Mouse (Mus musculus): ENCODE results near the gene Nmur2. TPM values are rescaled to one million over a fixed set of nuclear protein-coding genes. Genes with fewer than 3 reads are reported as not detected.

Gene Nmur2
- not detected in 2 replicates for polyA plus RNA-seq (2012; rRNA removed)

GRCm38 (mm10) chr11:56040917-56041316 lies at the start of gene Nmur2:
TSS of gene Nmur2 (minus strand) at chr11:56041010.
- Histone ChIP-seq H3K27ac (ENCODE audit: control insufficient read depth, insufficient read depth, low read depth, low read length) (no peak within 1 kb of the TSS), H3K27me3 (ENCODE audit: control insufficient read depth, insufficient read depth, low read length) (no peaks in the 10 kb centered on the region; the same call in 1 of the 2 replicates), H3K4me3 (ENCODE audit: control insufficient read depth, low read depth, low read length) (no peak within 1 kb of the TSS), H3K4me1 (ENCODE audit: control insufficient read depth, insufficient read depth, low read length) (no peaks in the 10 kb centered on the region; the same call in 1 of the 2 replicates), H3K36me3 (ENCODE audit: control insufficient read depth, insufficient read depth, low read length) (no peaks in the 10 kb centered on the region)
- TF ChIP-seq CTCF (IDR thresholded peaks at IDR 0.05; ENCODE audit: control insufficient read depth, insufficient read depth, insufficient replicate concordance, low read depth, low read length), result no peak

DNA sequence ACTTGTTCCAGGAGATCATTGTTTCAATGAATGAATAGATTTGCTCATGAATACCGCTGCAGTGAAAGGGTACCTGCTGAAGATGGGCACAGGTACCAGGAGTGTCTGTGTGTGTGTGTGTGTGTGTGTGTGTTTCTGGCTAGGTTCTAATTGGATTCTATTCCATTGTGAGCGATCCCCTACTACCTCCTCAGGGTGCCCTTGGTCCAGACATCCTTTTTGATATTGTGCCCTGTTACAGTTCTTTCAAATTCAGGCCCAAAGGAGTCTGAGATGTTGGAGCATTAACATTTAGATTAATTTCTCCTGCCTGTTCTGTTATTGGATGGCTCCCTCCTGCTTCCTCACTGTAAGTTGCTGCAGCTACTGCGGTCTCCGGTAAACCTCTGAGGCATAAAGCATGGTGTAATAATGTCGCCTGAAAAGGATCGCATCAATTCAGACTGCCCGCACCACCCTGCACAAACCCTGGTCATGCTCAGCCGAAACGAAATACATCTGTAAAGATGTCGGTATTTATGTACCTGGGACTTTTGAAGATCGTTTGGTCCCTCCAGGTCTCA lies 48.4 kb upstream of the Nmur2 start:
- Histone ChIP-seq H3K27ac (ENCODE audit: control insufficient read depth, insufficient read depth, low read depth, low read length) (no peak overlapping the region), H3K4me1 (ENCODE audit: control insufficient read depth, insufficient read depth, low read length) (no peaks in the 10 kb centered on the region), H3K4me3 (ENCODE audit: control insufficient read depth, low read depth, low read length) (no peak overlapping the region), H3K36me3 (ENCODE audit: control insufficient read depth, insufficient read depth, low read length) (no peaks in the 10 kb centered on the region), H3K27me3 (ENCODE audit: control insufficient read depth, insufficient read depth, low read length) (no peaks in the 10 kb centered on the region)
- TF ChIP-seq CTCF (IDR thresholded peaks at IDR 0.05; ENCODE audit: control insufficient read depth, insufficient read depth, insufficient replicate concordance, low read depth, low read length) (no peak), POLR2A (IDR thresholded peaks at IDR 0.05; ENCODE audit: control insufficient read depth, low read depth, low read length) (no peak)

DNA sequence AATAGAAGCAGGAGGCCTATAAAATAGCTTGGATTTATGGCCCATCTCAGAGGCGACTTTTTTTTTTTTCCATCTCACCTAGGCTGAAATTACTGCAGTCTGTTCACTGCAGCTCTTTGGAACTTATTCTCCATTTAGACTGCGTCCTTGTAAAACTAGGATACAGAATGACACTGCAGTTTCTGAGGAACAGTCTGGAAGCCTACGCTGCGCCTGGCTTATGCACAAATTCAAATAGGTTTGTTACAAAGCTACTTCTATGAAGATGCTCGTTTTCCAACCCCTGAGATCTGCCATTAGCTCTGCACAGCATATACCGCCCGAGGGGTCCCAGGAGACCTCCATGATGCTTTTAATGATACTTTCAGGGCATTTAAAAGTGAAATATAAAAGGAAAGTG lies 31.3 kb upstream of the Nmur2 start:
- H3K36me3 ChIP-seq (ENCODE audit: control insufficient read depth, insufficient read depth, low read length), result no peaks in the 10 kb centered on the region
- H3K27me3 ChIP-seq (ENCODE audit: control insufficient read depth, insufficient read depth, low read length), result no peaks in the 10 kb centered on the region
- H3K4me1 ChIP-seq (ENCODE audit: control insufficient read depth, insufficient read depth, low read length), result no peaks in the 10 kb centered on the region
- TF ChIP-seq POLR2A (IDR thresholded peaks at IDR 0.05; ENCODE audit: control insufficient read depth, low read depth, low read length), result no peak
- no peak for TF ChIP-seq CTCF (IDR thresholded peaks at IDR 0.05; ENCODE audit: control insufficient read depth, insufficient read depth, insufficient replicate concordance, low read depth, low read length)
- no peak overlapping the region for H3K4me3 ChIP-seq (ENCODE audit: control insufficient read depth, low read depth, low read length)
- no peak overlapping the region for H3K27ac ChIP-seq (ENCODE audit: control insufficient read depth, insufficient read depth, low read depth, low read length)

DNA sequence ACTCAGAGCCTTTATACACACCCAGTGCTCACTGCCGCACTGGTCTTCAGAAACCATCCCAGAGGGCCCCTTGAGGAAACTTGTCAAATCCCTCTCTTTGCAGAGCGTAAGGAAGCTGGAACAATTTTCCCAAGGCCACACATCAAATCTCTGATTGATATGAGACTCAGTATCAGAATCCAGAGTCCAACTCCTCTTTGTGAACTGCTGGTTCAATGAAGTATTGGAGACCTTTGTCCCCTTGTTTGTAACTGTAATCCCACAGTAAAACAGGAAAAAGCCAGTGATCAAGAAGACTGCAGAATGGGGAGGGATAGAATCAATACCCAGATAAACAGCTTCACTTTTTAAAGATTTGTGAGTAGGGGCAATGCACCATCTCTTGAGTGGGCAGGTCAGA lies 28.8 kb upstream of the Nmur2 start:
- H3K27ac ChIP-seq (ENCODE audit: control insufficient read depth, insufficient read depth, low read depth, low read length), result no peak overlapping the region
- H3K4me3 ChIP-seq (ENCODE audit: control insufficient read depth, low read depth, low read length), result no peak overlapping the region
- H3K4me1 ChIP-seq (ENCODE audit: control insufficient read depth, insufficient read depth, low read length), result no peaks in the 10 kb centered on the region

DNA sequence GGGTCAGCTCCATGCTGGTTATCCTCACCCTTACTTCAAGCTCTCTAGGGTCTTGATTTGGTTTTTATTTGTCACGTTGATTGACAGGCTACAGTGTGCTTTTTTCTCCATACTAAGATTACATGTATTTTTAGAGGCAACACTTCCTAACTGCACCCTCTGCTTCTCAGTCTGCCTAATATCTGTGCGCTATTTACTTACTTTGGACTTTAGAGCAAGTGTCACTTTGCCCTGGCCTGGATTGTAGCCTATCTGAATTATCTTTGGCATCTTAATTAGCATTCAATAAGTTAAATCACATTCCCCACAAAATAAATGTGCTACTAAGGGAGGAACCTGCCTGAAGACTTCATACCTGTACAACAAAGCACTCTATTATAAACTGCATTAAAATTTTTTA lies 24.3 kb upstream of the Nmur2 start:
- no peaks in the 10 kb centered on the region for H3K36me3 ChIP-seq (ENCODE audit: control insufficient read depth, insufficient read depth, low read length)
- no peak overlapping the region for H3K27ac ChIP-seq (ENCODE audit: control insufficient read depth, insufficient read depth, low read depth, low read length)
- no peak overlapping the region for H3K4me3 ChIP-seq (ENCODE audit: control insufficient read depth, low read depth, low read length)
- no peaks in the 10 kb centered on the region for H3K27me3 ChIP-seq (ENCODE audit: control insufficient read depth, insufficient read depth, low read length)
- no peaks in the 10 kb centered on the region for H3K4me1 ChIP-seq (ENCODE audit: control insufficient read depth, insufficient read depth, low read length)
- no peak for TF ChIP-seq POLR2A (IDR thresholded peaks at IDR 0.05; ENCODE audit: control insufficient read depth, low read depth, low read length)
- no peak for TF ChIP-seq CTCF (IDR thresholded peaks at IDR 0.05; ENCODE audit: control insufficient read depth, insufficient read depth, insufficient replicate concordance, low read depth, low read length)

More for the DNA sequence above, 28.8 kb upstream of the Nmur2 start:
- Histone ChIP-seq H3K36me3 (ENCODE audit: control insufficient read depth, insufficient read depth, low read length) (no peaks in the 10 kb centered on the region), H3K27me3 (ENCODE audit: control insufficient read depth, insufficient read depth, low read length) (no peaks in the 10 kb centered on the region)
- TF ChIP-seq CTCF (IDR thresholded peaks at IDR 0.05; ENCODE audit: control insufficient read depth, insufficient read depth, insufficient replicate concordance, low read depth, low read length) (no peak), POLR2A (IDR thresholded peaks at IDR 0.05; ENCODE audit: control insufficient read depth, low read depth, low read length) (no peak)

- Histone ChIP-seq H3K4me3 (ENCODE audit: control insufficient read depth, low read depth, low read length) (no peak overlapping the region), H3K36me3 (ENCODE audit: control insufficient read depth, insufficient read depth, low read length) (no peaks in the 10 kb centered on the region), H3K27me3 (ENCODE audit: control insufficient read depth, insufficient read depth, low read length) (no peaks in the 10 kb centered on the region), H3K4me1 (ENCODE audit: control insufficient read depth, insufficient read depth, low read length) (no peaks in the 10 kb centered on the region), H3K27ac (ENCODE audit: control insufficient read depth, insufficient read depth, low read depth, low read length) (no peak overlapping the region)
- TF ChIP-seq CTCF (IDR thresholded peaks at IDR 0.05; ENCODE audit: control insufficient read depth, insufficient read depth, insufficient replicate concordance, low read depth, low read length) (no peak), POLR2A (IDR thresholded peaks at IDR 0.05; ENCODE audit: control insufficient read depth, low read depth, low read length) (no peak)
Observed at GRCm38 (mm10) chr11:56064575-56064974, 23.8 kb upstream of the Nmur2 start.

DNA sequence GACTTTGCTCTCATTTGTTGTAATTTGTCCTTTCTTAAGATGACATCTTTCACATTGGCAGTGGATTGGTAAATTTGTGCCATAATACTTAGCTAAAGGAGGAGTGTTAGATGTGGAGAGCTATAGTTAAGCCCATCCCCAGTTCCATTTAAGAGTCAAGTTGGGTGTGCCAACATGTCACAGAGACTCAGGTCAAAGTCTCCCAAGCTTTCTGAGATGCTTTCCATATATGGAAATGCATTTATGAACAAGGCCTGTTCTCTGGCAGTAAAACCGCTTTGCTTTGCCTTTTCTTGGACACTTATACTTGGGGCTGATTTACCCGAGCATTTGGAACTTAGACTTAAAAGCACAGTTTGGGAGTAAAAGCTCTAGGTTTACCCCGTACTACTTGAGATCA lies 18.4 kb upstream of the Nmur2 start:
- Histone ChIP-seq H3K36me3 (ENCODE audit: control insufficient read depth, insufficient read depth, low read length) (no peaks in the 10 kb centered on the region), H3K27ac (ENCODE audit: control insufficient read depth, insufficient read depth, low read depth, low read length) (no peak overlapping the region), H3K27me3 (ENCODE audit: control insufficient read depth, insufficient read depth, low read length) (no peaks in the 10 kb centered on the region), H3K4me1 (ENCODE audit: control insufficient read depth, insufficient read depth, low read length) (no peaks in the 10 kb centered on the region), H3K4me3 (ENCODE audit: control insufficient read depth, low read depth, low read length) (no peak overlapping the region)
- no peak for TF ChIP-seq CTCF (IDR thresholded peaks at IDR 0.05; ENCODE audit: control insufficient read depth, insufficient read depth, insufficient replicate concordance, low read depth, low read length)
- TF ChIP-seq POLR2A (IDR thresholded peaks at IDR 0.05; ENCODE audit: control insufficient read depth, low read depth, low read length), result no peak

GRCm38 (mm10) chr11:56054439-56054838 lies 13.6 kb upstream of the Nmur2 start:
- Histone ChIP-seq H3K4me3 (ENCODE audit: control insufficient read depth, low read depth, low read length) (no peak overlapping the region), H3K4me1 (ENCODE audit: control insufficient read depth, insufficient read depth, low read length) (no peaks in the 10 kb centered on the region), H3K27me3 (ENCODE audit: control insufficient read depth, insufficient read depth, low read length) (no peaks in the 10 kb centered on the region), H3K27ac (ENCODE audit: control insufficient read depth, insufficient read depth, low read depth, low read length) (no peak overlapping the region), H3K36me3 (ENCODE audit: control insufficient read depth, insufficient read depth, low read length) (no peaks in the 10 kb centered on the region)
- TF ChIP-seq CTCF (IDR thresholded peaks at IDR 0.05; ENCODE audit: control insufficient read depth, insufficient read depth, insufficient replicate concordance, low read depth, low read length) (no peak), POLR2A (IDR thresholded peaks at IDR 0.05; ENCODE audit: control insufficient read depth, low read depth, low read length) (no peak)
